In genomic region chr2:163939522-163939921, GRCm38 (mm10) we compare ENCODE assay signal across 8 mouse cellular contexts. TPM values are rescaled to one million over a fixed set of nuclear protein-coding genes. Genes with fewer than 3 reads are reported as not detected.
DNase-seq lines count a peak whose midpoint lies in the region.

No protein-coding gene starts in this region.

- H3K9me3 ChIP-seq in forebrain, embryonic 10.5 days, result no peaks in the 10 kb centered on the region

- H3K4me3 ChIP-seq in forebrain, embryonic 10.5 days, result no peak overlapping the region

- peak; percentile 21 for DNase-seq in kidney, postnatal 10 days
- DNase-seq in kidney, adult 8-10 months, result no peak
- DNase-seq in brain, adult 2 months (ENCODE audit: low read depth, low spot score), result peak; percentile 97
- DNase-seq in gastrocnemius, postnatal 25 days, result peak; percentile 72
- peak; percentile 56 for DNase-seq in left cerebral cortex, adult 11 months (ENCODE audit: low spot score)
- DNase-seq in kidney, postnatal 14 days, result no peak
- no peak for DNase-seq in forebrain, embryonic 10.5 days (ENCODE audit: extremely low spot score, low spot score)
- no peak for DNase-seq in embryo, embryonic 9.5 days (ENCODE audit: extremely low spot score)

- no peaks in the 10 kb centered on the region for H3K36me3 ChIP-seq in forebrain, embryonic 10.5 days (replicated peaks)

- H3K27me3 ChIP-seq in forebrain, embryonic 10.5 days (ENCODE audit: poor library complexity, severe bottlenecking), result no peaks in the 10 kb centered on the region

- no peaks in the 10 kb centered on the region for H3K4me1 ChIP-seq in forebrain, embryonic 10.5 days

- H3K27ac ChIP-seq in forebrain, embryonic 10.5 days, result no peak overlapping the region

- 40% methylated on average over 8 of the region's 8 CpGs for whole genome bisulfite sequencing in forebrain, embryonic 10.5 days

RNA-seq across cellular contexts. Expression of gene Rims4, which starts 21.0 kb away (rescaled TPM):
- total RNA-seq in gastrocnemius, postnatal 25 days (2021), result 1 to 10 TPM in 1 of 2 experiments, under 1 TPM in 1; 0.86 to 2.0 TPM
- polyA plus RNA-seq in forebrain, embryonic 10.5 days (2016; fragmentation: Nextera tagmentation; extraction: Ambion mirVana), result 1.1 TPM in 2 replicates

RNA-seq across cellular contexts. Expression of gene Ywhab, which starts 55.2 kb away (rescaled TPM):
- 10 to 100 TPM; 39.6 to 54.5 TPM for total RNA-seq in gastrocnemius, postnatal 25 days (2021)
- 308 and 317 TPM in 2 replicates for polyA plus RNA-seq in forebrain, embryonic 10.5 days (2016; fragmentation: Nextera tagmentation; extraction: Ambion mirVana)

Comparison
In these comparisons a context has a peak if more than half of its experiments do, and no peak if none do; other contexts are left out.
1. DNase-seq: peak in kidney, postnatal 10 days (single experiment), brain, adult 2 months (single experiment), gastrocnemius, postnatal 25 days (single experiment) and left cerebral cortex, adult 11 months (single experiment); none in kidney, adult 8-10 months (0 of 2), kidney, postnatal 14 days (single experiment), forebrain, embryonic 10.5 days (single experiment) and embryo, embryonic 9.5 days (single experiment).